Mouse (Mus musculus): ENCODE results near the gene Adora2b.

- TF ChIP-seq CTCF (IDR thresholded peaks at IDR 0.05 in 2 of 3, conservative IDR thresholded peaks at IDR 0.05 in 1 of 3; ENCODE audit: control insufficient read depth in 1 of 3, insufficient read depth in 1 of 3, low read depth in 2 of 3, low read length in 3 of 3, poor library complexity in 1 of 3, severe bottlenecking in 1 of 3) (no peak), USF2 (IDR thresholded peaks at IDR 0.05; ENCODE audit: borderline replicate concordance in 1 of 2, insufficient read depth in 1 of 2, low read depth in 1 of 2, low read length in 2 of 2) (no peak)
These were observed 38.9 kb upstream of the Adora2b start for GRCm38 (mm10) chr11:62209891-62210290.
